Mouse (Mus musculus): Measurements from ENCODE around the gene Jade2. TPM values are rescaled to one million over a fixed set of nuclear protein-coding genes. Genes with fewer than 3 reads are reported as not detected.
A peak's percentile ranks its signal among the peaks of the same experiment; 100 is the strongest.
"Not testable (repeated sequence)": the region's sequence is repeated elsewhere in the genome, so short reads cannot be mapped to it uniquely, and the experiment has no call there.

Gene Jade2
- polyA plus RNA-seq, 1 experiment = 7.5 TPM

DNA sequence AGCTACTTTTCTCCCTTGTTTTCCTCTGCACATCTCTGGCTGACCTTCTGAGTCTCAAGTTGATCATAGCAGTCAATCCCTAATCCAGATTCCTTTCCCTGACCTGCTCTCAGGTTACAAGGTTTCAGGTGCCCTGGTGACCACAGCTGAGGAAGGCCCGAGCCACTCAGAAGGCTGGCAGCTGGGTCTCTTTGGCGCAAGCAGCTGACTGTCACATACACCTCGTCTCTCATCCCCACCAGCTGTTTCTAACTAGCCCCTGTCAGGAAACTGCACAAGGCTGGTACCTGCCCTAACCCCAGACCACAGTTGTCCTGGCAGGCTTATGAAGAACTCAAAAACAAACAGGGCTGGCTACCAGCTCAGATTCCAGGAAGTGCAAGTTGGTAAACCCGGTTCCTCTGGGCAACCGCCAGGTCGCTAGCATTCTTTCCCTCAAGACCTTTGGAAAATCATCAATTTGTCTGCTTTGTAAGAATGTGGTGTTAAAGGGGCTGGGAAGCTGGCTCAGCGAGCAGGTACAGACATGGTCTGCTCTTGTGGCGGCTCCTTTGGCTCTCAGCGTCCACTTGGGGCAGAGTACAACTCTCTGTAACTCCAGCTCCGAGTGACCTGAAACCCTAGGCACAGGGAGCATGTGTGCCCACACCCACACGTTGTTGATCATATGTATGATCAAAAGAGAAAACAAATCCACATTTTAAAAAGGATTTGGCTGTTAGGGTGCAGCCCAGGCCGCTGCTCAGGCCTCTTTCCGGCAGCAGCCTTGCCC, 50.2 kb downstream of the Jade2 start:
- WGBS = 28% methylated on average over 13 of the region's 13 CpGs
- no peak for DNase-seq (ENCODE audit: low read depth, low spot score)

- WGBS = 16% methylated on average over 17 of the region's 17 CpGs
- DNase-seq (ENCODE audit: low read depth, low spot score) = peak; percentile 79
These were observed 52.1 kb downstream of the Jade2 start for GRCm38 (mm10) chr11:51805221-51805981.

- DNase-seq (ENCODE audit: low read depth, low spot score) = no peak
- 22% methylated on average over 8 of the region's 8 CpGs for WGBS
These were observed 56.7 kb downstream of the Jade2 start for GRCm38 (mm10) chr11:51800634-51801325.

GRCm38 (mm10) chr11:51796272-51796671, 61.2 kb downstream of the Jade2 start:
- 32% methylated on average over 4 of the region's 4 CpGs for WGBS
- peak; percentile 38 for DNase-seq (ENCODE audit: low read depth, low spot score)

DNA sequence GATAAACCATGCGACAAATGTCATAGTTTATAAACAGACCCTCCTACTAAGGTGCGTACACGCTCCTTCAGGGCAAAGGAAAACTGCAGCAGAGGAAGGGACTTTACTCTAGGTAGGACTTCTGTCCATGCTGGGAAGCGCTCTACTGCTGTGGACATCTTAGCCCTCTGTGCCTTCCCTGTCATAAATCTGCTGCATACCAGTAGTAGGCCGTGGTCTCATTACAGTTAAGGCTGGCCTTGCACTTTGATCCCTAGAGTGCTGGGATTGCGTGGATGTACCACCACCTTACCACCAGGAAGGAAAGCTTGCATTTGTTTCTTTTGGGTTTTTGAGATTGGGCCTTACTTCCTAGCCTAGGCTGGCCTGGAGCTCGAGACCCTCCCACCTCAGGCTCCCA, 66.8 kb downstream of the Jade2 start:
- DNase-seq (ENCODE audit: low read depth, low spot score) = no peak
- WGBS = 71% methylated on average over 7 of the region's 7 CpGs

DNA sequence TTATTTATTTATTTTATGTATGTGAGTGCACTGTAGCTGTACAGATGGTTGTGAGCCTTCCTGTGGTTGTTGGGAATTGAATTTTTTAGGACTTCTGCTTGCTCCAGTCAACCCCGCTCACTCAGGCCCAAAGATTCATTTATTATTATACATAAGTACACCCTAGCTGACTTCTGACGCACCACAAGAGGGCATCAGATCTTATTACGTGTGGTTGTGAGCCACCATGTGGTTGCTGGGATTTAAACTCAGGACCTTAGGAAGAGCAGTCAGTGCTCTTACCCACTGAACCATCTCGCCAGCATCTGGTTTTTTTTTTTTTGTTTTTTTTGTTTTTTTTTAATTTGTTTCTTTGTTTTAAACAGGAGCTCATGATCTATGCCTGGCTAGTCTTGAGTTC, 67.7 kb downstream of the Jade2 start:
- not testable (repeated sequence) for DNase-seq (ENCODE audit: low read depth, low spot score)
- 90% methylated on average over 4 of the region's 4 CpGs for WGBS

DNA sequence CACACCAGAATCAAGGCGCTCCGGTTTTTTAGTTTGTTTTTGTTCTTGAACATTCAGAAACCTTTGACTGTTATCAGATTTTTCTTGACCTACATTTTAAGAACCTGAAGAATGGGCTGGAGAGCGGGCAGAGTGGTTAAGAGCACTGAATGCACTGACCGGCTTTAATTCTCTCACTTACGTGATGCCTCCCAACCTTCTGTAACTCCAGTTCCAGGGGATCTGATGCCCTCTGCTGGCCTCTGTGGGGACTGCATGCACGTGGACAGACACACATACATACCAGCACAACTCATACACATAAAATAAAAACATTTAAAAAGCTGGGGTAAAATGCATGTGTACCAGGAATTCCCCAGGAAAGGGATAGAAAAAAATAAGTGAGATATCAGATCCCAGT, 71.5 kb downstream of the Jade2 start:
- DNase-seq (ENCODE audit: low read depth, low spot score) = no peak
- whole genome bisulfite sequencing = 93% methylated on average over 6 of the region's 6 CpGs

- 89% methylated on average over 6 of the region's 6 CpGs for WGBS
These were observed 74.7 kb downstream of the Jade2 start for GRCm38 (mm10) chr11:51782721-51783120.

GRCm38 (mm10) chr11:51780773-51781267, 76.6 kb downstream of the Jade2 start:
- DNase-seq (ENCODE audit: low read depth, low spot score) = no peak
- WGBS = 91% methylated on average over 9 of the region's 9 CpGs

More at GRCm38 (mm10) chr11:51782721-51783120, 74.7 kb downstream of the Jade2 start:
- DNase-seq (ENCODE audit: low read depth, low spot score) = no peak

DNA sequence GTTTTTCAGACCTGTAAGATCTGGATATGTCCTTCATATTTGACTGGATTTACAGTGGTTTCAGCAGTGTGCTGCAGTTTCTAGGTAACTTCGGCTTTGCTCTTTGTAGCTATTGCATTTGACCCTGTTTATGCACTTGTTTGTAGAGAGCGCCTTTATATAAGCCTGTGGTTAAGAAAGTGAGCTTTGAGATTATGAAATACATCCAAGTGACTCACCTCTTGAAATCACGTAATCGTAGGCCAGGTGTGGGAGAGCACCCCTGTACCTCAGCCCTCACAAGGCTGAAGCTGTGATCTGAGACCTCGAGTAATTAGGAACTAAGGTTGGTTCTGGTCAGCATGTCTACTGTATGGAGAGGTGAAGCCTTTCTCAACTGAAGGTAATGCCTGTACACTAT, 80.0 kb downstream of the Jade2 start:
- DNase-seq (ENCODE audit: low read depth, low spot score) = no peak
- 64% methylated on average over 5 of the region's 5 CpGs for WGBS

DNA sequence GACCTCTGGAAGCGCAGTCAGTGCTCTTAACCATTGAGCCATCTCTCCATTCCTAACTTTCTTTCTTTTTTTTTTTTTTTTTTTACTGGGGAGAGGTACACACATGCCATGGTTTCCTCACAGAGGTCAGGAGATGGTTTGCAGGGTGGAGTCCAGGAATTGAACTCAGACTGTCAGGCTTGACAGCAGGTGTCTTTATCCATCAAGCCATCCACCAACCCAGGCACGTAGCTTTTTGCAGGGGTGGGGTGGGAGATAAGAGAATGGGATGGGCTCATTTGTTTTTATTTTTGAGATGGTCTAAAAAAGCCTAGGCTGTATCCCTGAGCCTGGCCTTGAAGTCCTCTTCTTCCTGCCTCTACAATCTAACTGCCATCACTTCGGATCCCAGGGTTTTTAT, 81.9 kb downstream of the Jade2 start:
- WGBS = 91% methylated on average over 3 of the region's 3 CpGs
- DNase-seq (ENCODE audit: low read depth, low spot score) = no peak

- WGBS = 27% methylated on average over 5 of the region's 5 CpGs
- no peak for DNase-seq (ENCODE audit: low read depth, low spot score)
These were observed 89.2 kb downstream of the Jade2 start for GRCm38 (mm10) chr11:51768296-51768695.

GRCm38 (mm10) chr11:51767579-51768220, 89.8 kb downstream of the Jade2 start:
- WGBS = 23% methylated on average over 8 of the region's 8 CpGs
- DNase-seq (ENCODE audit: low read depth, low spot score) = no peak

- DNase-seq (ENCODE audit: low read depth, low spot score) = no peak
- WGBS = 56% methylated on average over 4 of the region's 4 CpGs
These were observed 92.6 kb downstream of the Jade2 start for GRCm38 (mm10) chr11:51764816-51765215.

- 4% methylated on average over 13 of the region's 13 CpGs for WGBS
- no peak for DNase-seq (ENCODE audit: low read depth, low spot score)
These were observed 93.5 kb downstream of the Jade2 start for GRCm38 (mm10) chr11:51763955-51764354.

Other genes with a start within 250 kb of the Jade2 start
- gene Nhp2, start 237.9 kb downstream of the Jade2 start, polyA plus RNA-seq (2012; rRNA removed) = 69.0 and 81.4 TPM in 2 replicates
- 36.0 and 41.4 TPM in 2 replicates for gene Rmnd5b, start 221.8 kb downstream of the Jade2 start, polyA plus RNA-seq (2012; rRNA removed)
- 4.0 and 5.2 TPM in 2 replicates for gene N4bp3, start 206.8 kb downstream of the Jade2 start, polyA plus RNA-seq (2012; rRNA removed)
- 2.9 and 3.7 TPM in 2 replicates for gene D930048N14Rik, start 206.7 kb downstream of the Jade2 start, polyA plus RNA-seq (2012; rRNA removed)
- 15.4 and 16.7 TPM in 2 replicates for gene 0610009B22Rik, start 168.8 kb downstream of the Jade2 start, polyA plus RNA-seq (2012; rRNA removed)
- gene Sec24a, start 94.0 kb downstream of the Jade2 start, polyA plus RNA-seq (2012; rRNA removed) = 13.2 and 43.8 TPM in 2 replicates
- 40.5 and 63.0 TPM in 2 replicates for gene Sar1b, start 94.0 kb downstream of the Jade2 start, polyA plus RNA-seq (2012; rRNA removed)
- gene Cdkn2aipnl, start 110.0 kb upstream of the Jade2 start, polyA plus RNA-seq (2012; rRNA removed) = 29.6 and 32.9 TPM in 2 replicates
- 35.4 and 40.0 TPM in 2 replicates for gene Ube2b, start 143.1 kb upstream of the Jade2 start, polyA plus RNA-seq (2012; rRNA removed)
- gene Cdkl3, start 146.6 kb upstream of the Jade2 start, polyA plus RNA-seq (2012; rRNA removed) = 0.37 and 0.63 TPM in 2 replicates
- 30.7 and 32.6 TPM in 2 replicates for gene Ppp2ca, start 241.0 kb upstream of the Jade2 start, polyA plus RNA-seq (2012; rRNA removed)